Mouse (Mus musculus): ENCODE measurements around the gene Pdzd3.

The Pdzd3 gene

GRCm38 (mm10) chr9:44253441-44253840 is 2.2 kb upstream of the Pdzd3 start:
- DNase-seq (ENCODE audit: low read depth in 2 of 2, low spot score in 2 of 2): no peak

GRCm38 (mm10) chr9:44250445-44250844 is 826 bp downstream of the Pdzd3 start:
- no peak for DNase-seq (ENCODE audit: low read depth in 2 of 2, low spot score in 2 of 2)

- DNase-seq (ENCODE audit: low read depth in 2 of 2, low spot score in 2 of 2): no peak
These were observed 1.8 kb downstream of the Pdzd3 start for GRCm38 (mm10) chr9:44249181-44250146.

GRCm38 (mm10) chr9:44247907-44248306 is 3.4 kb downstream of the Pdzd3 start:
- no peak for DNase-seq (ENCODE audit: low read depth in 2 of 2, low spot score in 2 of 2)

GRCm38 (mm10) chr9:44243621-44244020 is 7.7 kb downstream of the Pdzd3 start:
- DNase-seq (ENCODE audit: low read depth in 2 of 2, low spot score in 2 of 2): no peak

GRCm38 (mm10) chr9:44241418-44241817 is 9.9 kb downstream of the Pdzd3 start:
- no peak for DNase-seq (ENCODE audit: low read depth in 2 of 2, low spot score in 2 of 2)

GRCm38 (mm10) chr9:44240911-44241310 is 10.4 kb downstream of the Pdzd3 start:
- DNase-seq (ENCODE audit: low read depth in 2 of 2, low spot score in 2 of 2): no peak

- no peak for DNase-seq (ENCODE audit: low read depth in 2 of 2, low spot score in 2 of 2)
These were observed 10.9 kb downstream of the Pdzd3 start, which contains the start of gene Ccdc153 for GRCm38 (mm10) chr9:44240399-44240798. Gene Ccdc153, plus strand, starts transcription at chr9:44240676.

- DNase-seq (ENCODE audit: low read depth in 2 of 2, low spot score in 2 of 2): peak; percentile 51 to 65
These were observed 11.8 kb downstream of the Pdzd3 start for GRCm38 (mm10) chr9:44239447-44239846.

GRCm38 (mm10) chr9:44238501-44239190 is 12.6 kb downstream of the Pdzd3 start:
- peak; percentile 53 to 72 for DNase-seq (ENCODE audit: low read depth in 2 of 2, low spot score in 2 of 2)

- DNase-seq (ENCODE audit: low read depth in 2 of 2, low spot score in 2 of 2): no peak
These were observed 14.1 kb downstream of the Pdzd3 start for GRCm38 (mm10) chr9:44237128-44237527.

- DNase-seq (ENCODE audit: low read depth in 2 of 2, low spot score in 2 of 2): no peak
These were observed 14.7 kb downstream of the Pdzd3 start for GRCm38 (mm10) chr9:44236601-44237000.

- no peak for DNase-seq (ENCODE audit: low read depth in 2 of 2, low spot score in 2 of 2)
These were observed 16.5 kb downstream of the Pdzd3 start for GRCm38 (mm10) chr9:44234479-44235427.

GRCm38 (mm10) chr9:44233802-44234478 is 17.3 kb downstream of the Pdzd3 start, which contains the start of gene Cbl:
Gene Cbl, minus strand, starts transcription at chr9:44234049.
- peak; percentile 99 for DNase-seq (ENCODE audit: low read depth in 2 of 2, low spot score in 2 of 2)

GRCm38 (mm10) chr9:44233021-44233801 is 18.1 kb downstream of the Pdzd3 start:
- DNase-seq (ENCODE audit: low read depth in 2 of 2, low spot score in 2 of 2): peak; percentile 44 to 52

- DNase-seq (ENCODE audit: low read depth in 2 of 2, low spot score in 2 of 2): no peak
These were observed 19.7 kb downstream of the Pdzd3 start for GRCm38 (mm10) chr9:44231609-44232008.

GRCm38 (mm10) chr9:44225993-44226392 is 25.3 kb downstream of the Pdzd3 start:
- DNase-seq (ENCODE audit: low read depth in 2 of 2, low spot score in 2 of 2): no peak

GRCm38 (mm10) chr9:44213538-44213937 is 37.7 kb downstream of the Pdzd3 start:
- no peak for DNase-seq (ENCODE audit: low read depth in 2 of 2, low spot score in 2 of 2)

- DNase-seq (ENCODE audit: low read depth in 2 of 2, low spot score in 2 of 2): no peak
These were observed 38.9 kb downstream of the Pdzd3 start for GRCm38 (mm10) chr9:44212406-44212805.
